Mouse (Mus musculus): Measurements from ENCODE around the gene Trim7. TPM values are rescaled to one million over a fixed set of nuclear protein-coding genes. Genes with fewer than 3 reads are reported as not detected.
"Not testable (repeated sequence)": the region's sequence is repeated elsewhere in the genome, so short reads cannot be mapped to it uniquely, and the experiment has no call there.

Gene Trim7
- polyA plus RNA-seq (2012; rRNA removed): 11.6 and 13.0 TPM in 2 replicates

GRCm38 (mm10) chr11:48825979-48826751 is at the start of gene Trim7, which contains the start of gene Gm12184:
Trim7 (plus strand) TSS chr11:48826140.
Gm12184 (minus strand) TSS chr11:48826655.
- not testable (repeated sequence) for DNase-seq; H3K4me1 ChIP-seq (replicated peaks; ENCODE audit: control insufficient read depth, insufficient read depth, low read length); H3K36me3 ChIP-seq (ENCODE audit: control insufficient read depth, insufficient read depth, low read length); H3K27ac ChIP-seq (ENCODE audit: control insufficient read depth, insufficient read depth, low read length)
- WGBS: 4% methylated on average over 71 of the region's 92 CpGs
- Histone ChIP-seq H3K4me3 (ENCODE audit: control insufficient read depth, insufficient read depth, low read length) (peak within 1 kb of the TSS; percentile 34), H3K27me3 (ENCODE audit: control insufficient read depth, insufficient read depth, low read length) (peaks cover 25% of the 10 kb centered on the region)

- H3K27ac ChIP-seq (ENCODE audit: control insufficient read depth, insufficient read depth, low read length): no peak overlapping the region
- H3K27me3 ChIP-seq (ENCODE audit: control insufficient read depth, insufficient read depth, low read length): no peaks in the 10 kb centered on the region
- H3K4me1 ChIP-seq (replicated peaks; ENCODE audit: control insufficient read depth, insufficient read depth, low read length): no peaks in the 10 kb centered on the region
- H3K36me3 ChIP-seq (ENCODE audit: control insufficient read depth, insufficient read depth, low read length): no peaks in the 10 kb centered on the region
- DNase-seq: no peak
- H3K4me3 ChIP-seq (ENCODE audit: control insufficient read depth, insufficient read depth, low read length): no peak overlapping the region
- TF ChIP-seq POLR2A (IDR thresholded peaks at IDR 0.05; ENCODE audit: control insufficient read depth, extremely low read depth, insufficient read depth, low read length, poor library complexity) (no peak), CTCF (IDR thresholded peaks at IDR 0.05; ENCODE audit: borderline replicate concordance, control insufficient read depth, extremely low read depth, insufficient read depth, low read length, poor library complexity) (no peak)
- 44% methylated on average over 9 of the region's 9 CpGs for WGBS
Observed at GRCm38 (mm10) chr11:48776664-48777063, 49.3 kb upstream of the Trim7 start.

DNA sequence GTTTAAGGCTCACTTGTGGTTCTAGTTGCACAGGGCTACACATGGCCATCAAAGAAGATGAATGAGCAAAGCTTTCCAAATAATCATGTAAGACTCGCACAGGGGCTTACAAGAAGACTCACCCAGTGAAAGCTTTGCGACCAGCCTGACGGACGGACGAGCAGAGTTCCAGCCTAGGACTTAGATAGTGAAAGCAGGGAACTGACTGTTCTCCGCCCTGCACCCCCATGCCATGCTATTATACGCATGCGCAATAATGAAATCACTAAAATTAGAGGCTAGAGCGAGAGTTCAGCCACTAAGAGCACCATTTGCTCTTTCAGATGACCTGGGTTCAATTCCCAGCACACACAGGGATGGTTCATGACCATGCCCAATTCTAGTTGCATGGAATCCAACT is 48.6 kb upstream of the Trim7 start:
- DNase-seq: no peak
- no peaks in the 10 kb centered on the region for H3K27me3 ChIP-seq (ENCODE audit: control insufficient read depth, insufficient read depth, low read length)
- WGBS: 95% methylated on average over 9 of the region's 9 CpGs
- H3K4me1 ChIP-seq (replicated peaks; ENCODE audit: control insufficient read depth, insufficient read depth, low read length): no peaks in the 10 kb centered on the region
- H3K4me3 ChIP-seq (ENCODE audit: control insufficient read depth, insufficient read depth, low read length): no peak overlapping the region
- H3K36me3 ChIP-seq (ENCODE audit: control insufficient read depth, insufficient read depth, low read length): no peaks in the 10 kb centered on the region
- no peak overlapping the region for H3K27ac ChIP-seq (ENCODE audit: control insufficient read depth, insufficient read depth, low read length)
- TF ChIP-seq POLR2A (IDR thresholded peaks at IDR 0.05; ENCODE audit: control insufficient read depth, extremely low read depth, insufficient read depth, low read length, poor library complexity): no peak
- TF ChIP-seq CTCF (IDR thresholded peaks at IDR 0.05; ENCODE audit: borderline replicate concordance, control insufficient read depth, extremely low read depth, insufficient read depth, low read length, poor library complexity): no peak

GRCm38 (mm10) chr11:48779450-48779849 is 46.5 kb upstream of the Trim7 start:
- no peak for TF ChIP-seq CTCF (IDR thresholded peaks at IDR 0.05; ENCODE audit: borderline replicate concordance, control insufficient read depth, extremely low read depth, insufficient read depth, low read length, poor library complexity)
- no peak for TF ChIP-seq POLR2A (IDR thresholded peaks at IDR 0.05; ENCODE audit: control insufficient read depth, extremely low read depth, insufficient read depth, low read length, poor library complexity)
- Histone ChIP-seq H3K36me3 (ENCODE audit: control insufficient read depth, insufficient read depth, low read length) (no peaks in the 10 kb centered on the region), H3K27me3 (ENCODE audit: control insufficient read depth, insufficient read depth, low read length) (no peaks in the 10 kb centered on the region), H3K4me3 (ENCODE audit: control insufficient read depth, insufficient read depth, low read length) (no peak overlapping the region), H3K27ac (ENCODE audit: control insufficient read depth, insufficient read depth, low read length) (no peak overlapping the region), H3K4me1 (replicated peaks; ENCODE audit: control insufficient read depth, insufficient read depth, low read length) (no peaks in the 10 kb centered on the region)
- peak; percentile 63 for DNase-seq
- WGBS: 45% methylated on average over 7 of the region's 7 CpGs

- DNase-seq: no peak
- Histone ChIP-seq H3K4me1 (replicated peaks; ENCODE audit: control insufficient read depth, insufficient read depth, low read length) (no peaks in the 10 kb centered on the region), H3K27ac (ENCODE audit: control insufficient read depth, insufficient read depth, low read length) (no peak overlapping the region), H3K27me3 (ENCODE audit: control insufficient read depth, insufficient read depth, low read length) (no peaks in the 10 kb centered on the region), H3K4me3 (ENCODE audit: control insufficient read depth, insufficient read depth, low read length) (no peak overlapping the region), H3K36me3 (ENCODE audit: control insufficient read depth, insufficient read depth, low read length) (no peaks in the 10 kb centered on the region)
- WGBS: 94% methylated on average over 4 of the region's 4 CpGs
- TF ChIP-seq POLR2A (IDR thresholded peaks at IDR 0.05; ENCODE audit: control insufficient read depth, extremely low read depth, insufficient read depth, low read length, poor library complexity): no peak
- no peak for TF ChIP-seq CTCF (IDR thresholded peaks at IDR 0.05; ENCODE audit: borderline replicate concordance, control insufficient read depth, extremely low read depth, insufficient read depth, low read length, poor library complexity)
Observed at GRCm38 (mm10) chr11:48782243-48782642, 43.7 kb upstream of the Trim7 start.

DNA sequence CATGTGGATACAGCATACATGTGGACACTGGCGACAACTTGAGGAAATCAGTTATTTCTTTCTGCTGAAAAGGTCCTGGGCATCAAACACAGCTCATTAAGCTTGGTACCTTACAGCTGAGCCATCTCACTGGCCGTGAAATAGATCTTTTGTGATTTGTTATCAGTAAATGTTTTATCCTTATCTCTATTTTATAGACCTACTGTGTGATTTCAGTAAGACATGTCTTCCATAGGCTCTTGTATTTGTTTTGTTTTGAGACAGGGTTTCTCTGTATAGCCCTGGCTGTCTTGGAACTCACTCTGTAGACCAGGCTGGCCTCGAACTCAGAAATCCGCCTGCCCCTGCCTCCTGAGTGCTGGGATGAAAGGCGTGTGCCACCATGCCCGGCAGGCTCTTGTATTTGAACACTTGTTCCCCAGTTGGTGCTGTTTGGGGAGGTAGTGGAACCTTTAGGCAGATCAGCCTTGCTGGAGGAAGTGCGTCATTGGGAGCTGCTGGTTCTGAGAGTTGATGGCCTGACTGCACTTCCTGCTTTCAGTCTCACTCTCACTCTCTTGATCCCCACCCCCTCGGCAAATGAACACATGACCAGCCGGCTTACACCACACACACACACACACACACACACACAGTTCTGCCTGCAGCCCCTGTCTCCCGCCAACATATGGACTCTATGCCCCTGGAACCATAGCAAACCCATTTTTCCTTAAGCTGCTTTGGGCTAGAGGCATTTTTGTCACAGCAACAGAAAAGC is 38.3 kb upstream of the Trim7 start:
- H3K36me3 ChIP-seq (ENCODE audit: control insufficient read depth, insufficient read depth, low read length): no peaks in the 10 kb centered on the region
- WGBS: 37% methylated on average over 10 of the region's 10 CpGs
- peaks cover 3% of the 10 kb centered on the region; the same call in 1 of the 2 replicates for H3K4me1 ChIP-seq (replicated peaks; ENCODE audit: control insufficient read depth, insufficient read depth, low read length)
- no peak for TF ChIP-seq CTCF (IDR thresholded peaks at IDR 0.05; ENCODE audit: borderline replicate concordance, control insufficient read depth, extremely low read depth, insufficient read depth, low read length, poor library complexity)
- TF ChIP-seq POLR2A (IDR thresholded peaks at IDR 0.05; ENCODE audit: control insufficient read depth, extremely low read depth, insufficient read depth, low read length, poor library complexity): no peak
- DNase-seq: peak; percentile 67
- H3K27me3 ChIP-seq (ENCODE audit: control insufficient read depth, insufficient read depth, low read length): no peaks in the 10 kb centered on the region
- H3K27ac ChIP-seq (ENCODE audit: control insufficient read depth, insufficient read depth, low read length): peak overlapping the region; percentile 66
- H3K4me3 ChIP-seq (ENCODE audit: control insufficient read depth, insufficient read depth, low read length): peak overlapping the region; percentile 36

Data from thymus, adult 2 months (tissue).